Mouse (Mus musculus) myocyte (in vitro differentiated cells): ENCODE data around the gene Mid2. TPM values are rescaled to one million over a fixed set of nuclear protein-coding genes. Genes with fewer than 3 reads are reported as not detected.

Experiments used
- H3K27me3 ChIP-seq: one replicate; pipeline ENCODE4 v1.6.1; 2011; ENCODE audit not compliant: control insufficient read depth, insufficient read depth, insufficient read length
- H3K36me3 ChIP-seq: one replicate; pipeline ENCODE4 v1.6.1; 2011; ENCODE audit not compliant: control insufficient read depth, insufficient read depth
- H3K4me2 ChIP-seq: one replicate; pipeline ENCODE4 v1.6.1; 2011; ENCODE audit warnings: low read depth, control low read depth
- H3K4me3 ChIP-seq: one replicate; pipeline ENCODE4 v1.5.1; 2011; ENCODE audit warnings: mild to moderate bottlenecking, control low read depth, moderate library complexity
- H3K79me2 ChIP-seq: one replicate; pipeline ENCODE4 v1.6.1; 2011; ENCODE audit not compliant: control insufficient read depth, insufficient read depth
- H3ac ChIP-seq: one replicate; pipeline ENCODE4 v1.6.1; 2011; ENCODE audit not compliant: control insufficient read depth, insufficient read length
- CEBPB ChIP-seq: IDR thresholded peaks from 2 replicates; pipeline ENCODE4 v1.6.1; 2011; ENCODE audit warnings: mild to moderate bottlenecking, moderate library complexity; ENCODE audit not compliant: poor library complexity, insufficient read depth, severe bottlenecking
- E2F4 ChIP-seq: IDR thresholded peaks from one replicate; pipeline ENCODE4 v1.6.1; 2011; ENCODE audit warnings: mild to moderate bottlenecking, control low read depth, moderate library complexity; ENCODE audit not compliant: insufficient read depth
- MAX ChIP-seq: IDR thresholded peaks from one replicate; pipeline ENCODE4 v1.6.1; 2011; ENCODE audit warnings: low read depth, mild to moderate bottlenecking, control low read depth
- MYOD1 ChIP-seq, 3 experiments: IDR thresholded peaks; one replicate each; pipeline ENCODE4 v1.6.1; 2011; ENCODE audit warnings: control low read depth in 2 of 3, low read depth in 2 of 3, mild to moderate bottlenecking in 2 of 3, moderate library complexity in 1 of 3; ENCODE audit not compliant: insufficient read length in 2 of 3, control insufficient read depth in 1 of 3
- MYOG ChIP-seq, 3 experiments: IDR thresholded peaks; one replicate each; pipeline ENCODE4 v1.6.1; 2011; ENCODE audit warnings: control low read depth in 2 of 3, low read depth in 2 of 3, mild to moderate bottlenecking in 2 of 3; ENCODE audit not compliant: insufficient read length in 2 of 3, control insufficient read depth in 1 of 3, insufficient read depth in 1 of 3
- POLR2A ChIP-seq: IDR thresholded peaks from one replicate; pipeline ENCODE4 v1.6.1; 2011; ENCODE audit warnings: low read depth, mild to moderate bottlenecking, control low read depth, moderate library complexity; ENCODE audit not compliant: insufficient read length
- POLR2AphosphoS2 ChIP-seq: IDR thresholded peaks from one replicate; pipeline ENCODE4 v1.6.1; 2011; ENCODE audit warnings: low read depth, control low read depth; ENCODE audit not compliant: insufficient read length
- REST ChIP-seq: IDR thresholded peaks from one replicate; pipeline ENCODE4 v1.6.1; 2011; ENCODE audit warnings: mild to moderate bottlenecking, control low read depth, moderate library complexity; ENCODE audit not compliant: insufficient read depth, insufficient read length
- SRF ChIP-seq: IDR thresholded peaks from one replicate; pipeline ENCODE4 v1.6.1; 2011; ENCODE audit warnings: low read depth; ENCODE audit not compliant: control insufficient read depth, insufficient read length
- TCF12 ChIP-seq: IDR thresholded peaks from one replicate; pipeline ENCODE4 v1.6.1; 2011; ENCODE audit warnings: mild to moderate bottlenecking, control low read depth; ENCODE audit not compliant: poor library complexity, insufficient read depth, severe bottlenecking
- TCF3 ChIP-seq: IDR thresholded peaks from one replicate; pipeline ENCODE4 v1.6.1; 2011; ENCODE audit warnings: low read depth, control low read depth; ENCODE audit not compliant: insufficient read length
- USF1 ChIP-seq: IDR thresholded peaks from one replicate; pipeline ENCODE4 v1.6.1; 2011; ENCODE audit warnings: low read depth, mild to moderate bottlenecking, control low read depth, moderate library complexity
- polyA plus RNA-seq: library from polyadenylated mRNA; unstranded; fragments of >200 nt; fragmentation: generic; extraction: Trizol; gene quantifications from one replicate; pipeline ENCODE4 v1.2.1, GENCODE M21; 2012; ENCODE audit warnings: missing spikeins

Mid2 gene
- polyA plus RNA-seq, 1 experiment = 2.1 TPM

GRCm38 (mm10) chrX:140805340-140805739, 140.9 kb downstream of the Mid2 start:
- no peaks in the 10 kb centered on the region for H3K79me2 ChIP-seq
- no peak overlapping the region for H3K4me3 ChIP-seq
- no peak overlapping the region for H3K4me2 ChIP-seq
- TF ChIP-seq MYOG (IDR thresholded peaks at IDR 0.05; ENCODE audit: control insufficient read depth in 1 of 3, insufficient read depth in 1 of 3, insufficient read length in 2 of 3, low read depth in 2 of 3) = no peak
- no peak for TF ChIP-seq POLR2AphosphoS2
- TF ChIP-seq USF1 = no peak
- no peak for TF ChIP-seq MAX
- TF ChIP-seq TCF3 = no peak
- no peak for TF ChIP-seq POLR2A
- TF ChIP-seq E2F4 = no peak
- no peak for TF ChIP-seq MYOD1 (IDR thresholded peaks at IDR 0.05; ENCODE audit: control insufficient read depth in 1 of 3, insufficient read length in 2 of 3, low read depth in 2 of 3)
- TF ChIP-seq TCF12 = no peak
- no peak for TF ChIP-seq REST
- no peak for TF ChIP-seq CEBPB
- TF ChIP-seq SRF = no peak
- H3K36me3 ChIP-seq = no peaks in the 10 kb centered on the region
- no peak overlapping the region for H3ac ChIP-seq
- H3K27me3 ChIP-seq = no peaks in the 10 kb centered on the region

- H3K4me2 ChIP-seq = no peak within 1 kb of the TSS
- TF ChIP-seq MYOD1 (IDR thresholded peaks at IDR 0.05; ENCODE audit: control insufficient read depth in 1 of 3, insufficient read length in 2 of 3, low read depth in 2 of 3) (no peak), MAX (no peak), POLR2A (no peak), TCF3 (no peak), MYOG (IDR thresholded peaks at IDR 0.05; ENCODE audit: control insufficient read depth in 1 of 3, insufficient read depth in 1 of 3, insufficient read length in 2 of 3, low read depth in 2 of 3) (no peak), REST (no peak), E2F4 (no peak), CEBPB (no peak), SRF (no peak), USF1 (no peak), POLR2AphosphoS2 (no peak), TCF12 (no peak)
- no peak within 1 kb of the TSS for H3ac ChIP-seq
- no peaks in the 10 kb centered on the region for H3K27me3 ChIP-seq
- H3K4me3 ChIP-seq = no peak within 1 kb of the TSS
- H3K36me3 ChIP-seq = no peaks in the 10 kb centered on the region
- H3K79me2 ChIP-seq = no peaks in the 10 kb centered on the region
Measured at GRCm38 (mm10) chrX:140813312-140814006, 149.1 kb downstream of the Mid2 start, which contains the start of gene Tex13b. Tex13b (minus strand) TSS chrX:140813433.

Other genes starting within 250 kb of the Mid2 start
- 26.9 TPM for gene Prps1, start 208.0 kb upstream of the Mid2 start, polyA plus RNA-seq
- gene Tsc22d3, start 63.9 kb upstream of the Mid2 start, polyA plus RNA-seq = 87.0 TPM
- gene Tex13b, start 148.8 kb downstream of the Mid2 start, polyA plus RNA-seq = not detected
- not detected for gene Vsig1, start 243.0 kb downstream of the Mid2 start, polyA plus RNA-seq